Mouse (Mus musculus) MEL (cell line): ENCODE data around the gene 1520401A03Rik. TPM values are rescaled to one million over a fixed set of nuclear protein-coding genes. Genes with fewer than 3 reads are reported as not detected.
"Not testable (repeated sequence)": the region's sequence is repeated elsewhere in the genome, so short reads cannot be mapped to it uniquely, and the experiment has no call there.

ENCODE experiments used
- DNase-seq: peaks from one replicate; pipeline ENCODE4 v3.0.0; 2011; ENCODE audit warnings: low read depth, low spot score
- H3K27ac ChIP-seq: 2 replicates; pipeline ENCODE4 v1.5.1; 2012; ENCODE audit warnings: low read depth, mild to moderate bottlenecking, control low read depth, low read length, moderate library complexity; ENCODE audit not compliant: control insufficient read depth
- H3K27me3 ChIP-seq, 2 experiments: fragments of 150-350 bp in 1 of 2; sonication (generic) in 1 of 2; 2 replicates each; pipeline ENCODE4 v1.6.1; 2012; ENCODE audit warnings: low read length in 2 of 2, mild to moderate bottlenecking in 2 of 2, improper control_type of control experiment in 1 of 2, moderate library complexity in 1 of 2; ENCODE audit not compliant: insufficient read depth in 2 of 2, control insufficient read depth in 1 of 2
- H3K36me3 ChIP-seq, 2 experiments: 2 replicates each; pipeline ENCODE4 v1.6.1; 2012 to 2014; ENCODE audit warnings: low read length in 2 of 2, improper control_type of control experiment in 1 of 2, inconsistent platforms in 1 of 2, mild to moderate bottlenecking in 1 of 2; ENCODE audit not compliant: insufficient read depth in 2 of 2, control insufficient read depth in 1 of 2
- H3K4me1 ChIP-seq, 2 experiments: fragments of 150-350 bp in 1 of 2; sonication (generic) in 1 of 2; 2 replicates each; pipeline ENCODE4 v1.6.1; 2012; ENCODE audit warnings: low read length in 2 of 2, improper control_type of control experiment in 1 of 2, mild to moderate bottlenecking in 1 of 2; ENCODE audit not compliant: insufficient read depth in 2 of 2, control insufficient read depth in 1 of 2
- H3K4me3 ChIP-seq, 2 experiments: fragments of 150-350 bp in 1 of 2; sonication (generic) in 1 of 2; 2 replicates each; pipeline ENCODE4 v1.5.1; 2012; ENCODE audit warnings: low read depth in 2 of 2, low read length in 2 of 2, mild to moderate bottlenecking in 2 of 2, moderate library complexity in 2 of 2, control low read depth in 1 of 2, improper control_type of control experiment in 1 of 2; ENCODE audit not compliant: control insufficient read depth in 1 of 2, insufficient read depth in 1 of 2
- H3K79me2 ChIP-seq: 2 replicates; pipeline ENCODE4 v1.6.1; 2012; ENCODE audit warnings: mild to moderate bottlenecking, low read length, moderate library complexity; ENCODE audit not compliant: control insufficient read depth, poor library complexity, insufficient read depth
- H3K9ac ChIP-seq: 2 replicates; pipeline ENCODE4 v1.6.1; 2012; ENCODE audit warnings: low read depth, mild to moderate bottlenecking, control low read depth, low read length, moderate library complexity; ENCODE audit not compliant: control insufficient read depth, poor library complexity, severe bottlenecking
- H3K9me3 ChIP-seq: fragments of 150-350 bp; sonication (generic); replicated peaks from 2 replicates; pipeline ENCODE4 v1.6.1; 2012; ENCODE audit warnings: mild to moderate bottlenecking, low read length, improper control_type of control experiment, moderate library complexity; ENCODE audit not compliant: insufficient read depth
- CHD1 ChIP-seq: IDR thresholded peaks from 2 replicates; pipeline ENCODE4 v1.6.1; 2012; ENCODE audit warnings: low read depth, mild to moderate bottlenecking, inconsistent platforms, low read length, improper control_type of control experiment
- CTCF ChIP-seq, 3 experiments: IDR thresholded peaks in 2 of 3; conservative IDR thresholded peaks in 1 of 3; 2 replicates each; pipeline ENCODE4 v1.5.1; 2011 to 2012; ENCODE audit warnings: low read length in 3 of 3, low read depth in 2 of 3, mild to moderate bottlenecking in 2 of 3, improper control_type of control experiment in 1 of 3, inconsistent platforms in 1 of 3, mixed read lengths in 1 of 3, moderate library complexity in 1 of 3; ENCODE audit not compliant: control insufficient read depth in 1 of 3, insufficient read depth in 1 of 3, poor library complexity in 1 of 3, severe bottlenecking in 1 of 3
- ELF1 ChIP-seq: IDR thresholded peaks from 2 replicates; pipeline ENCODE4 v1.6.1; 2014; ENCODE audit warnings: low read depth, mild to moderate bottlenecking, inconsistent platforms, low read length, improper control_type of control experiment, moderate library complexity
- EP300 ChIP-seq, 2 experiments: IDR thresholded peaks; 2 replicates each; pipeline ENCODE4 v1.6.1; 2011; ENCODE audit warnings: improper control_type of control experiment in 2 of 2, low read length in 2 of 2, low read depth in 1 of 2, mild to moderate bottlenecking in 1 of 2
- ETS1 ChIP-seq: IDR thresholded peaks from 2 replicates; pipeline ENCODE4 v1.6.1; 2012; ENCODE audit warnings: low read depth, mild to moderate bottlenecking, inconsistent platforms, low read length, improper control_type of control experiment, moderate library complexity
- GABPA ChIP-seq: IDR thresholded peaks from 2 replicates; pipeline ENCODE4 v1.6.1; 2012; ENCODE audit warnings: low read depth, mild to moderate bottlenecking, inconsistent platforms, low read length, improper control_type of control experiment, moderate library complexity
- GATA1 ChIP-seq: IDR thresholded peaks from 2 replicates; pipeline ENCODE4 v1.6.1; 2011; ENCODE audit warnings: low read depth, low read length, improper control_type of control experiment
- JUND ChIP-seq: IDR thresholded peaks from 2 replicates; pipeline ENCODE4 v1.6.1; 2011; ENCODE audit warnings: low read depth, mild to moderate bottlenecking, improper control_type of control experiment, low read length
- KAT2A ChIP-seq: conservative IDR thresholded peaks from 2 replicates; pipeline ENCODE4 v1.6.1; 2012; ENCODE audit warnings: low read depth, low read length, improper control_type of control experiment, inconsistent platforms
- MAFK ChIP-seq: IDR thresholded peaks from 2 replicates; pipeline ENCODE4 v1.6.1; 2011; ENCODE audit warnings: low read depth, mild to moderate bottlenecking, low read length, improper control_type of control experiment, borderline replicate concordance
- MEF2A ChIP-seq: IDR thresholded peaks from 2 replicates; pipeline ENCODE4 v1.6.1; 2014; ENCODE audit warnings: low read depth, mild to moderate bottlenecking, inconsistent platforms, low read length, improper control_type of control experiment; ENCODE audit not compliant: poor library complexity, insufficient replicate concordance, severe bottlenecking; ENCODE audit errors: extremely low read depth
- MYB ChIP-seq: IDR thresholded peaks from 2 replicates; pipeline ENCODE4 v1.6.1; 2011; ENCODE audit warnings: mild to moderate bottlenecking, low read depth, low read length, improper control_type of control experiment
- NRF1 ChIP-seq: IDR thresholded peaks from 2 replicates; pipeline ENCODE4 v1.6.1; 2014; ENCODE audit warnings: low read depth, mild to moderate bottlenecking, inconsistent platforms, low read length, improper control_type of control experiment, moderate library complexity; ENCODE audit not compliant: poor library complexity, insufficient read depth, severe bottlenecking
- POLR2A ChIP-seq, 2 experiments: IDR thresholded peaks; 2 replicates each; pipeline ENCODE4 v1.6.1; 2011 to 2012; ENCODE audit warnings: low read length in 2 of 2, mild to moderate bottlenecking in 2 of 2, control low read depth in 1 of 2, improper control_type of control experiment in 1 of 2, low read depth in 1 of 2, moderate library complexity in 1 of 2; ENCODE audit not compliant: control insufficient read depth in 1 of 2, insufficient read depth in 1 of 2, poor library complexity in 1 of 2
- POLR2AphosphoS2 ChIP-seq: IDR thresholded peaks from 2 replicates; pipeline ENCODE4 v1.6.1; 2011; ENCODE audit warnings: low read length, improper control_type of control experiment
- RCOR1 ChIP-seq: IDR thresholded peaks from 2 replicates; pipeline ENCODE4 v1.6.1; 2012; ENCODE audit warnings: low read depth, mild to moderate bottlenecking, inconsistent platforms, low read length, improper control_type of control experiment
- TAL1 ChIP-seq: IDR thresholded peaks from 2 replicates; pipeline ENCODE4 v1.6.1; 2012; ENCODE audit warnings: mild to moderate bottlenecking, inconsistent platforms, low read length, moderate library complexity, mixed read lengths
- UBTF ChIP-seq: IDR thresholded peaks from 2 replicates; pipeline ENCODE4 v1.6.1; 2012; ENCODE audit warnings: low read depth, mild to moderate bottlenecking, inconsistent platforms, low read length, improper control_type of control experiment, moderate library complexity, borderline replicate concordance; ENCODE audit not compliant: insufficient read depth
- USF1 ChIP-seq: IDR thresholded peaks from 2 replicates; pipeline ENCODE4 v1.6.1; 2014; ENCODE audit warnings: low read depth, mild to moderate bottlenecking, inconsistent platforms, low read length, improper control_type of control experiment, moderate library complexity
- ZC3H11A ChIP-seq: IDR thresholded peaks from 2 replicates; pipeline ENCODE4 v1.6.1; 2012; ENCODE audit warnings: low read depth, mild to moderate bottlenecking, inconsistent platforms, low read length, improper control_type of control experiment
- ZNF384 ChIP-seq: IDR thresholded peaks from 2 replicates; pipeline ENCODE4 v1.6.1; 2012; ENCODE audit warnings: low read depth, mild to moderate bottlenecking, inconsistent platforms, low read length, improper control_type of control experiment
- polyA plus RNA-seq, 2 experiments: library from polyadenylated mRNA; stranded (reverse) in 1 of 2; unstranded in 1 of 2; fragments of >175 nt in 1 of 2; fragments of >200 nt in 1 of 2; gene quantifications; 2 replicates each; pipeline versions ENCODE4 v1.2.1 to v1.2.4; 2012; ENCODE audit warnings: low replicate concordance in 2 of 2, low read depth in 1 of 2; ENCODE audit not compliant: insufficient read length in 2 of 2, insufficient read depth in 1 of 2, missing spikeins in 1 of 2
- total RNA-seq: library from RNA; depleted of rRNA; stranded (reverse); fragments of 300-350 nt; gene quantifications from 2 replicates; pipeline ENCODE4 v1.2.3, GENCODE M21; 2012; rRNA removed

Gene 1520401A03Rik
- total RNA-seq: not detected in 2 replicates
- polyA plus RNA-seq: not detected

DNA sequence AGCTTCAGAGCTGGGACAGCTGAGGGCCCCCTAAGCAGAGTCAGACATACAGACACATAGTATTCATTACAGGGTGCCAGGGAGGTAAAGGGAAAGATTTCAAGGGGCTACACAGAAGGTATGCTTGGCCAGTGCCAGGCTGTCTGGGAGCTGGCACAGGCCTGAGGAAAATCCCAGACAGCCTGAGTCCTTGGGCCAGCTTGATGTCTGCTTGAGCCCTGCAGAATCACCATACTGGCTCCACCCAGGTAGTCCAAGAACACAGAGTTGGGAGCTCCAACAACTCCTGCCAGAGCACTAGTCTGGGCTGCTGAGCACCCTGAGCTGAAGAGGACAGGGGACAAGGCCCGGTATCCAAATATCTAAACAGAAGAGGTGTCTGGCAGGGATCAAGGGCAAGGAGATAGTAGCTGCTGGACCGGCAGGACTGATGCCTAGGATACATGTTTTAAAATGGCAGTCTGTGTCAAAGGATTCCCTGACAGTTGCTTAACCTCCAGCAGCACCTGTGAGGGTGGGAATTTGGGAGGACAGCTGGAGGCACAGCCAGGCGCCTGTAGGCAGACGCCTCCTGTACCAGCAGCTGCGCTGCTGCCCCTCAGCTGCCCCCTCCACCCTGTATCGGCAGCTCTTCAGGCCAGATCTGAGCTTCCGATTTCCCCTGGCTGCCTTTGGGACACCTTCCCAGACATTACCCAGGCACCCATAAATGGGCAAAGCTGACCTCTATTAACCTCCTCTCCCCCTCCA is at the start of gene 1520401A03Rik:
TSS of gene 1520401A03Rik (minus strand) at position 408 of the 750 bp plus-strand sequence.
- Histone ChIP-seq H3K27ac (no peak within 1 kb of the TSS), H3K9me3 (no peaks in the 10 kb centered on the region), H3K4me1 (peaks cover 2 to 16% of the 10 kb centered on the region in 2 experiments; a peak in 3 of 4 replicates), H3K36me3 (peaks cover 0 to 9% of the 10 kb centered on the region in 2 experiments; a peak in 2 of 4 replicates), H3K4me3 (no peak within 1 kb of the TSS), H3K27me3 (peaks cover 0 to 3% of the 10 kb centered on the region in 2 experiments; a peak in 2 of 4 replicates), H3K9ac (no peak within 1 kb of the TSS), H3K79me2 (peaks cover 8% of the 10 kb centered on the region)
- no peak for TF ChIP-seq MEF2A
- no peak for TF ChIP-seq JUND
- TF ChIP-seq NRF1: no peak
- no peak for TF ChIP-seq RCOR1
- no peak for DNase-seq

DNA sequence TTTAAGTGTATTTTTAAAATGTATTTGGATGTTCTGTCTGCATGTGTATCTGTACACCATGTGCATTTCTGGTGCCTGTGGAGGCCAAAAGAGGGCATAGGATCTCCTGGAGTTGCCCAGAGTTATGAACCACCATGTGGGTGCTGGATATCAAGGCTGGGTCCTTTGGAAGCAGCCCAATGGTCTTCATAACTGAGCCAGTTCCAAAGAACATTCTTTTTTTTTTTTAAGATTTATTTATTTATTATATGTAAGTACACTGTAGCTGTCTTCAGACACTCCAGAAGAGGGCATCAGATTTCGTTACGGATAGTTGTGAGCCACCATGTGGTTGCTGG is 49.6 kb upstream of the 1520401A03Rik start:
- H3K27me3 ChIP-seq, H3K4me1 ChIP-seq, H3K27ac ChIP-seq, H3K4me3 ChIP-seq, DNase-seq, H3K9ac ChIP-seq, H3K9me3 ChIP-seq, H3K79me2 ChIP-seq, H3K36me3 ChIP-seq: not testable (repeated sequence)

DNA sequence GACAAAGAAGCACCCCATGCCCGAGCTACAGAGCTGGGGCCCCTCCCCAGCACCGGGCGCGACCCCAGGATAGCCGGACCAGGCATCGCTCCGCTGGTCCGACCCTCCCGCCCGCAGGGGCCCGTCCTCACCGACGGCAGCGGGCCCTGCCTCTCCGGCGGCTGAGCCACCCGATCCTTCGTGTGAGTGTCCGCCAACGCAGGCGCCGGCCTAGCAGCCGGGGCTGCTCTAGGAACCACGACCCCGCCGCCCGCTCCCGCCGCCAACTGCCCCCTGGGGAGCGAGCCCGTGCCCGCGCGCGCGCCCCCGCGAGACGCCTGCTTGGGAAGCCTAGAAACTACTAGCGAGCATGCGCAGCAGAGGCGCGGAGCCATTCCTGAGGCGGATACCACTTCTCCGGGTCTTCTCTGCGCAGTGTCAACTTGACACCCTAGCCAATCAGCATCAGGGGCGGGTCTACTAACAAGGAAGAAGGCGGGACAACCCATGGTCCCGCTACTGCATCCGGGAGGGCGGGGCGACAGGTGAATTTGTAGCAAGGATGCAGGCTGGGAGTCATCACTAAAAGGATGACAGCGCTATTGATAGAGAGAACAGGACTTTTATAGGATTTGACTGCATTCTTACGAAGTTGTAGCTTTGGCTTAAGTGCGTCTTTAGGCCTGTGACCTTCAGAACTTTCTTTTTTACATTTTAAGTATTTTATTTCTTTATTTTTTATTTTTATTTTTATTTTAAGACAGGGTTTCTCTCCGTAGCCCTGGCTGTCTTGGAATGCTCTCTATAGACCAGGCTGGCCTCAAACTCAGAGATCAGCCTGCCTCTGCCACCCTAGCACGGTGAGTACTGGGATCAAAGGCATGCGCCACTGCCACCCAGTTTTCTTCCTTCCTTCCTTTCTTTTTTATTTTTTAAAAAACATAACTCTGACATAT is 49.0 kb upstream of the 1520401A03Rik start, which contains the start of gene Flywch1:
TSS of gene Flywch1 (minus strand) at position 319 of the 935 bp plus-strand sequence.
- H3K27me3 ChIP-seq: no peaks in the 10 kb centered on the region
- no peak within 1 kb of the TSS for H3K27ac ChIP-seq
- peaks cover 0 to 6% of the 10 kb centered on the region in 2 experiments; a peak in 2 of 4 replicates for H3K36me3 ChIP-seq
- H3K9ac ChIP-seq: peak within 1 kb of the TSS; percentile 87
- no peaks in the 10 kb centered on the region for H3K9me3 ChIP-seq
- peak within 1 kb of the TSS; percentile 50 to 83 for H3K4me3 ChIP-seq
- peaks cover 2% of the 10 kb centered on the region; the same call in 1 of the 2 replicates for H3K79me2 ChIP-seq
- peaks cover 0 to 2% of the 10 kb centered on the region in 2 experiments; a peak in 1 of 4 replicates for H3K4me1 ChIP-seq
- DNase-seq: peak; percentile 98
- TF ChIP-seq POLR2AphosphoS2: no peak
- no peak for TF ChIP-seq UBTF
- TF ChIP-seq EP300 (IDR thresholded peaks at IDR 0.05; ENCODE audit: low read depth in 1 of 2, low read length in 2 of 2): no peak
- peak; percentile 73 to 90 for TF ChIP-seq POLR2A (IDR thresholded peaks at IDR 0.05; ENCODE audit: control insufficient read depth in 1 of 2, insufficient read depth in 1 of 2, low read depth in 1 of 2, low read length in 2 of 2, poor library complexity in 1 of 2)
- TF ChIP-seq USF1: no peak
- TF ChIP-seq RCOR1: no peak; the same call in 1 of the 2 replicates
- TF ChIP-seq ETS1: no peak
- TF ChIP-seq ZNF384: no peak
- TF ChIP-seq TAL1: no peak
- TF ChIP-seq CHD1: no peak
- TF ChIP-seq KAT2A: no peak
- TF ChIP-seq GATA1: no peak
- TF ChIP-seq ZC3H11A: no peak
- no peak for TF ChIP-seq GABPA
- peak; percentile 50 for TF ChIP-seq ELF1
- no peak for TF ChIP-seq MAFK
- no peak for TF ChIP-seq CTCF (IDR thresholded peaks at IDR 0.05 in 2 of 3, conservative IDR thresholded peaks at IDR 0.05 in 1 of 3; ENCODE audit: control insufficient read depth in 1 of 3, insufficient read depth in 1 of 3, low read depth in 2 of 3, low read length in 3 of 3, poor library complexity in 1 of 3, severe bottlenecking in 1 of 3)
- no peak for TF ChIP-seq MYB
